Mouse (Mus musculus) spleen, postnatal 10 days (tissue): ENCODE data around the gene Samd10.

Source experiments
- DNase-seq, 2 experiments: peaks; one replicate each; pipeline ENCODE4 v3.0.0; 2021 to 2022; ENCODE audit warnings: low spot score in 2 of 2

Samd10 gene

GRCm38 (mm10) chr2:181577981-181578581 is 20.9 kb downstream of the Samd10 start:
- DNase-seq, result peak in 1 of 2 experiments; percentile 24

GRCm38 (mm10) chr2:181577126-181577525 is 21.9 kb downstream of the Samd10 start:
- peak in 1 of 2 experiments; percentile 11 for DNase-seq

GRCm38 (mm10) chr2:181576613-181577012 is 22.4 kb downstream of the Samd10 start:
- DNase-seq, result no peak

- peak in 1 of 2 experiments; percentile 11 for DNase-seq
Observed at GRCm38 (mm10) chr2:181574921-181575545, 24.0 kb downstream of the Samd10 start.

- peak in 1 of 2 experiments; percentile 9 for DNase-seq
Observed at GRCm38 (mm10) chr2:181573961-181574360, 25.1 kb downstream of the Samd10 start.

- peak in 1 of 2 experiments; percentile 16 for DNase-seq
Observed at GRCm38 (mm10) chr2:181572921-181573920, 25.8 kb downstream of the Samd10 start.

- peak in 1 of 2 experiments; percentile 12 for DNase-seq
Observed at GRCm38 (mm10) chr2:181571941-181572670, 26.9 kb downstream of the Samd10 start.

GRCm38 (mm10) chr2:181570921-181571595 is 28.0 kb downstream of the Samd10 start:
- DNase-seq, result peak in 1 of 2 experiments; percentile 14

GRCm38 (mm10) chr2:181570375-181570774 is 28.6 kb downstream of the Samd10 start:
- DNase-seq, result peak in 1 of 2 experiments; percentile 12

- DNase-seq, result no peak
Observed at GRCm38 (mm10) chr2:181569856-181570255, 29.2 kb downstream of the Samd10 start.

GRCm38 (mm10) chr2:181568272-181569008 is 30.6 kb downstream of the Samd10 start:
- DNase-seq, result peak; percentile 64 to 85

- DNase-seq, result peak in 1 of 2 experiments; percentile 4
Observed at GRCm38 (mm10) chr2:181567338-181567737, 31.7 kb downstream of the Samd10 start.

- no peak for DNase-seq
Observed at GRCm38 (mm10) chr2:181553772-181554171, 45.2 kb downstream of the Samd10 start.

GRCm38 (mm10) chr2:181550233-181550632 is 48.8 kb downstream of the Samd10 start:
- DNase-seq, result no peak

- DNase-seq, result no peak
Observed at GRCm38 (mm10) chr2:181548682-181549081, 50.3 kb downstream of the Samd10 start.

- DNase-seq, result no peak
Observed at GRCm38 (mm10) chr2:181548227-181548626, 50.8 kb downstream of the Samd10 start.

GRCm38 (mm10) chr2:181546142-181546541 is 52.9 kb downstream of the Samd10 start:
- no peak for DNase-seq
